8 mouse cellular contexts compared by ENCODE assay signal in genomic region chr7:70117930-70118922, GRCm38 (mm10).
DNase-seq lines count a peak whose midpoint lies in the region; ATAC-seq and TF ChIP-seq lines count a peak whose summit lies in the region.

No protein-coding gene starts in this region.

- no peak for ATAC-seq in kidney, postnatal 0 days (replicated peaks; ENCODE audit: low FRiP score, low read depth)

- H3K27me3 ChIP-seq in forebrain, embryonic 10.5 days (ENCODE audit: poor library complexity, severe bottlenecking), result peaks cover 87% of the 10 kb centered on the region
- no peaks in the 10 kb centered on the region for H3K27me3 ChIP-seq in kidney, postnatal 0 days (ENCODE audit: insufficient read depth, low read length)
- H3K27me3 ChIP-seq in midbrain, embryonic 10.5 days (ENCODE audit: low read depth, poor library complexity, severe bottlenecking), result peaks cover 99% of the 10 kb centered on the region

- WGBS in forebrain, embryonic 10.5 days, result 11% methylated on average over 21 of the region's 21 CpGs
- WGBS in kidney, postnatal 0 days, result 17% methylated on average over 21 of the region's 21 CpGs
- 7% methylated on average over 21 of the region's 21 CpGs for WGBS in midbrain, embryonic 10.5 days

- no peak; the same call in 1 of the 2 replicates for TF ChIP-seq CTCF in kidney, postnatal 0 days (IDR thresholded peaks at IDR 0.05; ENCODE audit: low read depth)

- peak overlapping the region; percentile 48 for H3K4me3 ChIP-seq in forebrain, embryonic 10.5 days
- H3K4me3 ChIP-seq in kidney, postnatal 0 days (replicated peaks; ENCODE audit: low read depth, low read length), result peak overlapping the region; percentile 30
- H3K4me3 ChIP-seq in midbrain, embryonic 10.5 days, result peak overlapping the region; percentile 52

- peaks cover 86% of the 10 kb centered on the region for H3K4me1 ChIP-seq in forebrain, embryonic 10.5 days
- H3K4me1 ChIP-seq in kidney, postnatal 0 days (replicated peaks; ENCODE audit: insufficient read depth, low read length), result no peaks in the 10 kb centered on the region
- H3K4me1 ChIP-seq in midbrain, embryonic 10.5 days, result peaks cover 68% of the 10 kb centered on the region

- H3K36me3 ChIP-seq in forebrain, embryonic 10.5 days (replicated peaks), result no peaks in the 10 kb centered on the region
- no peaks in the 10 kb centered on the region for H3K36me3 ChIP-seq in kidney, postnatal 0 days (ENCODE audit: insufficient read depth, low read length)
- H3K36me3 ChIP-seq in midbrain, embryonic 10.5 days, result no peaks in the 10 kb centered on the region

- H3K4me2 ChIP-seq in kidney, postnatal 0 days (ENCODE audit: low read length), result peak overlapping the region; percentile 62

- H3K27ac ChIP-seq in forebrain, embryonic 10.5 days, result peak overlapping the region; percentile 87
- H3K27ac ChIP-seq in kidney, postnatal 0 days, result no peak overlapping the region
- H3K27ac ChIP-seq in midbrain, embryonic 10.5 days (replicated peaks), result peak overlapping the region; percentile 86

- H3K9ac ChIP-seq in kidney, postnatal 0 days (ENCODE audit: low read depth, low read length), result 0 out of 2 replicates have a peak overlapping the region, but pooled peaks have one; percentile 10

- intact Hi-C loops in left cerebral cortex, postnatal 4 days (cut with DNase I), result no loop called here
- intact Hi-C loops in left cerebral cortex, postnatal 14 days (cut with DNase I), result no loop called here

- DNase-seq in left cerebral cortex, postnatal 4 days, result peak; percentile 54
- no peak for DNase-seq in left cerebral cortex, adult 8-10 months (ENCODE audit: low spot score in 2 of 2)
- peak; percentile 56 for DNase-seq in forebrain, embryonic 10.5 days (ENCODE audit: extremely low spot score, low spot score)
- peak; percentile 22 for DNase-seq in kidney, postnatal 0 days (ENCODE audit: low spot score)
- DNase-seq in midbrain, embryonic 10.5 days (ENCODE audit: low spot score), result peak; percentile 59
- no peak for DNase-seq in ovary, adult 18-20 months (ENCODE audit: low spot score)
- no peak for DNase-seq in spleen, adult 18-20 months
- no peak for DNase-seq in left cerebral cortex, postnatal 14 days (ENCODE audit: low spot score in 2 of 2)

- H3K9me3 ChIP-seq in forebrain, embryonic 10.5 days, result no peaks in the 10 kb centered on the region
- no peaks in the 10 kb centered on the region for H3K9me3 ChIP-seq in kidney, postnatal 0 days (replicated peaks; ENCODE audit: low read length)
- no peaks in the 10 kb centered on the region for H3K9me3 ChIP-seq in midbrain, embryonic 10.5 days (replicated peaks)

Comparison
In these comparisons a context has a peak if more than half of its experiments do, and no peak if none do; other contexts are left out.
1. DNase-seq: peak in left cerebral cortex, postnatal 4 days (single experiment), forebrain, embryonic 10.5 days (single experiment), kidney, postnatal 0 days (single experiment) and midbrain, embryonic 10.5 days (single experiment); none in left cerebral cortex, adult 8-10 months (0 of 2), ovary, adult 18-20 months (single experiment), spleen, adult 18-20 months (0 of 2) and left cerebral cortex, postnatal 14 days (0 of 2).
2. Peak in every context shown above with its lines, with median percentiles within 50 percentile points of each other: H3K4me3 ChIP-seq.